Mouse (Mus musculus) left cerebral cortex, adult 2 months (tissue): Measurements from ENCODE around the gene Usp7. TPM values are rescaled to one million over a fixed set of nuclear protein-coding genes. Genes with fewer than 3 reads are reported as not detected.
"Not testable (repeated sequence)": the region's sequence is repeated elsewhere in the genome, so short reads cannot be mapped to it uniquely, and the experiment has no call there.

Source experiments
- DNase-seq, 2 experiments: peaks; one replicate each; pipeline ENCODE4 v3.0.0; 2021 to 2022; ENCODE audit warnings: low spot score in 2 of 2, mixed read lengths in 1 of 2; ENCODE audit errors: extremely low spot score in 1 of 2
- H3K27ac ChIP-seq: fragments of 200-600 bp; 2 replicates; pipeline ENCODE4 v1.8.1; 2022
- H3K4me3 ChIP-seq: fragments of 200-600 bp; 2 replicates; pipeline ENCODE4 v1.8.1; 2022
- CTCF ChIP-seq: fragments of 200-600 bp; IDR thresholded peaks from 2 replicates; pipeline ENCODE4 v1.8.1; 2022; ENCODE audit warnings: antibody characterized with exemption, mild to moderate bottlenecking, moderate library complexity
- intact Hi-C: fragments of 180-260 bp; cut with DNase I; formaldehyde crosslinking; loops from one replicate; pipeline ENCODE4 v1.15.1; 2025
- total RNA-seq, 2 experiments: library from RNA; stranded (reverse); gene quantifications; 2 replicates each; pipeline ENCODE4 v1.2.3; 2021

The Usp7 gene
- total RNA-seq, 2 experiments from 2014 or later: 167 to 182 TPM

GRCm38 (mm10) chr16:8733624-8734023, 58.5 kb downstream of the Usp7 start:
- intact Hi-C loops: no loop called here
- H3K4me3 ChIP-seq: no peak overlapping the region
- H3K27ac ChIP-seq: no peak overlapping the region
- TF ChIP-seq CTCF: no peak
- no peak for DNase-seq

GRCm38 (mm10) chr16:8732450-8732849, 59.7 kb downstream of the Usp7 start:
- H3K27ac ChIP-seq, H3K4me3 ChIP-seq, intact Hi-C loops, DNase-seq: not testable (repeated sequence)

GRCm38 (mm10) chr16:8731630-8732029, 60.5 kb downstream of the Usp7 start:
- no peak overlapping the region for H3K27ac ChIP-seq
- DNase-seq: no peak
- intact Hi-C loops: no loop called here
- TF ChIP-seq CTCF: no peak
- no peak overlapping the region for H3K4me3 ChIP-seq

GRCm38 (mm10) chr16:8728111-8728748, 63.9 kb downstream of the Usp7 start:
- DNase-seq: no peak
- Histone ChIP-seq H3K4me3 (no peak overlapping the region), H3K27ac (no peak overlapping the region)
- no peak for TF ChIP-seq CTCF
- intact Hi-C loops: no loop called here

- TF ChIP-seq CTCF: no peak
- intact Hi-C loops: no loop called here
- DNase-seq: no peak
These were observed 66.3 kb downstream of the Usp7 start for GRCm38 (mm10) chr16:8725807-8726206.

GRCm38 (mm10) chr16:8724031-8724430, 68.1 kb downstream of the Usp7 start:
- intact Hi-C loops: no loop called here
- TF ChIP-seq CTCF: no peak
- H3K27ac ChIP-seq: no peak overlapping the region
- no peak overlapping the region for H3K4me3 ChIP-seq
- no peak for DNase-seq

More at GRCm38 (mm10) chr16:8725807-8726206, 66.3 kb downstream of the Usp7 start:
- no peak overlapping the region for H3K4me3 ChIP-seq
- H3K27ac ChIP-seq: no peak overlapping the region

- intact Hi-C loops: no loop called here
- no peak for TF ChIP-seq CTCF
- no peak overlapping the region for H3K27ac ChIP-seq
- H3K4me3 ChIP-seq: no peak overlapping the region
- DNase-seq: no peak
These were observed 71.7 kb downstream of the Usp7 start for GRCm38 (mm10) chr16:8720447-8720846.

GRCm38 (mm10) chr16:8717744-8718143, 74.4 kb downstream of the Usp7 start:
- Histone ChIP-seq H3K27ac (no peak overlapping the region), H3K4me3 (no peak overlapping the region)
- no peak for DNase-seq
- TF ChIP-seq CTCF: no peak
- intact Hi-C loops: no loop called here

- H3K27ac ChIP-seq: no peak overlapping the region
- H3K4me3 ChIP-seq: no peak overlapping the region
- TF ChIP-seq CTCF: no peak
- intact Hi-C loops: no loop called here
- DNase-seq: no peak
These were observed 75.8 kb downstream of the Usp7 start for GRCm38 (mm10) chr16:8716300-8716699.

GRCm38 (mm10) chr16:8715513-8716080, 76.5 kb downstream of the Usp7 start:
- intact Hi-C loops: no loop called here
- Histone ChIP-seq H3K27ac (no peak overlapping the region), H3K4me3 (no peak overlapping the region)
- TF ChIP-seq CTCF: no peak
- DNase-seq: no peak

GRCm38 (mm10) chr16:8714851-8715250, 77.3 kb downstream of the Usp7 start:
- no peak overlapping the region for H3K4me3 ChIP-seq
- intact Hi-C loops: no loop called here
- DNase-seq: no peak
- no peak for TF ChIP-seq CTCF
- H3K27ac ChIP-seq: no peak overlapping the region

- intact Hi-C loops: no loop called here
- no peak; the same call in none of the 2 replicates for TF ChIP-seq CTCF
- H3K4me3 ChIP-seq: no peak overlapping the region
- H3K27ac ChIP-seq: no peak overlapping the region
- no peak for DNase-seq
These were observed 80.1 kb downstream of the Usp7 start for GRCm38 (mm10) chr16:8711998-8712397.

GRCm38 (mm10) chr16:8700586-8700985, 91.5 kb downstream of the Usp7 start:
- TF ChIP-seq CTCF: no peak
- H3K4me3 ChIP-seq: no peak overlapping the region
- intact Hi-C loops: no loop called here
- no peak for DNase-seq
- no peak overlapping the region for H3K27ac ChIP-seq
